Mouse (Mus musculus): ENCODE data around the gene Socs3.

GRCm38 (mm10) chr11:118014391-118014995, 44.6 kb upstream of the Socs3 start:
- TF ChIP-seq E2F4 (IDR thresholded peaks at IDR 0.05; ENCODE audit: insufficient read depth): no peak
- TF ChIP-seq POLR2A (IDR thresholded peaks at IDR 0.05; ENCODE audit: insufficient read length, low read depth): no peak
- TF ChIP-seq SRF (IDR thresholded peaks at IDR 0.05; ENCODE audit: control insufficient read depth, insufficient read length, low read depth): no peak
- TF ChIP-seq MYOG (IDR thresholded peaks at IDR 0.05; ENCODE audit: control insufficient read depth in 1 of 3, insufficient read depth in 1 of 3, insufficient read length in 2 of 3, low read depth in 2 of 3): no peak

Data from myocyte (in vitro differentiated cells).